Mouse (Mus musculus) layer of hippocampus, adult 18-20 months (tissue): ENCODE measurements around the gene Secisbp2l. TPM values are rescaled to one million over a fixed set of nuclear protein-coding genes. Genes with fewer than 3 reads are reported as not detected.
A peak's percentile ranks its signal among the peaks of the same experiment; 100 is the strongest.

Experiments
- DNase-seq, 2 experiments: peaks; one replicate each; pipeline ENCODE4 v3.0.0; 2022; ENCODE audit warnings: low spot score in 2 of 2
- total RNA-seq, 2 experiments: library from RNA; stranded (reverse); gene quantifications; 2 replicates each; pipeline ENCODE4 v1.2.3; 2021

The Secisbp2l gene
- total RNA-seq, 2 experiments from 2014 or later, result 88.7 to 98.0 TPM

DNA sequence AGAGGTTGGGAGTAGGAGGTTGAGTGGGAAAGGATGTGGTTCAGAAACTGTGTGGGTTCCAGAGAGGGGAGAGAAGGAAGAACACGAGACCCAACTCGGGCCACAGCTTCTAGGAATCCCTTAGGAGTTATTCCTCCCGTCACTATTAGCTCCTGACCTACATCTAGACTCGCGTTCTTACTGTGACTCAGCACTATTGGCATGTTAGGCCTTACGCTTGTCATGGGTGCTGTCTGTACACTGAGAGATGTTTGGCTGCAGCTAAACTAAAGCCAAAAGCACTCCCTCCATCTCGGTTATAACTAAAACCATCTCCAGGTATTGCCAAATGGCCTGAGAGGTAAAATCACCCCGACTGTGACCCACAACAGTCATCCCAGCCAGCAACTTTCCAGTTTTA is 66.1 kb downstream of the Secisbp2l start:
- DNase-seq, result no peak

DNA sequence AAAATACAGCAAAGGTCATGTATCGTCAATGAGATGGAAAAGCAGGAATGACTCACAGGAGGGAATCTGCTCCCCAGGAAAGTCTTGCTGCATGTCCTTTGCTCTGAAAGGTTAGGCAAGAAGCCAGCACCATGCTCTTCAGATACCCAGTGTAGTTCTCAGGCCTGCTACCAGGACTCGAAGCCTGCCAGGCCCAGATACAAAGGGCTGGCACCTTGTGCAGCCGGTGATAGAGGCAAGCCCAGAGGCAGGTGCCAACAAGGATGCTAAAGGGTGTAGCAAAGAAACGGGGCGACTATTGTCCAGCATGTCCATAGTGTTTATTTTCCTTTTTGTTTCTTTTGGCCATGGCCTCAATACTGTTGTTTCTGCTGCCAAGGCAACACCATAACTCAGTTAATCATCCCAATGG is 76.2 kb downstream of the Secisbp2l start:
- DNase-seq, result no peak

DNA sequence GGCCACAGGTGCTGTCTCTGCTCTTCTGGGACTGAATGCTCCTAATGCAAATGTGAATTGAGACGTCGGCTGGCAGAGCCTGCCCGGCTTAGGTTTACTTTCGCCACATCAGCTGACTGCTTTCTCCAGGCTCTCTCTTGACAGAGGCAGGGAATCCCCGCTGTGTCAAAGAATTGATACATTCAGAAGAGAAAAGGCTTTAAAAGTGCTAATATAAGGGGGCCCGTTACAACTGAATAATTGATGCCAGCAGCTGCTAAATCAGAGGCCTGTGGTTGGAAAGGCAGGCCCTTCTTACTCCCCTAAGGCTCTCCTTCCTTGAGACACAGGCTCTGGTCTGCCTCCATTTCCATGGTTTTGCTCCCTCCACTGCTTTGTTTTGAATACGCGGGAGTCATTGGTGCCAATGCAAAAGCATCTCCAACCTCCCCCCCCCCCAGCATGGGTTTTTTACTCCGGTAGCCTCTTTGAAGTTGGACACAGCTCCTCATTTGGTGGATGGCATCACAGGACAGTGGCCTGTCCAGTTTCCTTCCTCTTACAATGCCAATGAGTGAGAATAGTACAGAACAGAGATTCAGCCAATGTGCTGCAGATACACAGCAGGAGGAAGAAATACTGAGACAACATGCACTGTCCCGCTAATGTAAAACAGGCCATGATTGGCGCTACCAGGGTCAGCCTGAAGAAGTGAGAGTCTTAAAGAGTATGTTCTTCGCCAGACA is 77.6 kb downstream of the Secisbp2l start:
- DNase-seq, result no peak

DNA sequence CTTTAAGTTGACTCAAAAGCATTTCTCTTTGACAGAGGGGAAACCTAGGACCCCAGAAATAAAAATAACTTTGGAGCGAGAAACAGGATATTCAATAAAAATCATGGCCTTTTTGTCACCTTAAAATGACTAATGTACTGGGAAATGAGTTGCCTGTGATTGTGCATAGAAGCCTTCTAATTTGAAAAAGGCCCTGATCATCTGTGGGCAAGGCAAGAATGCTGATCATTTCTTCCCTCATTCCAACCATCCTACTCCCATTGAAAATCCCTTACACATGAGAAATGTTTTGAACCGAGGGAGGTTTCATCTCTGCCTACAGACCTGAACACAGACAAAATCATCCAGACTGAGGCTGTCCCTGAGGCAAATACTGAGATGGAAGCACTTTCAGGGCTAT is 79.8 kb downstream of the Secisbp2l start:
- DNase-seq, result no peak

DNA sequence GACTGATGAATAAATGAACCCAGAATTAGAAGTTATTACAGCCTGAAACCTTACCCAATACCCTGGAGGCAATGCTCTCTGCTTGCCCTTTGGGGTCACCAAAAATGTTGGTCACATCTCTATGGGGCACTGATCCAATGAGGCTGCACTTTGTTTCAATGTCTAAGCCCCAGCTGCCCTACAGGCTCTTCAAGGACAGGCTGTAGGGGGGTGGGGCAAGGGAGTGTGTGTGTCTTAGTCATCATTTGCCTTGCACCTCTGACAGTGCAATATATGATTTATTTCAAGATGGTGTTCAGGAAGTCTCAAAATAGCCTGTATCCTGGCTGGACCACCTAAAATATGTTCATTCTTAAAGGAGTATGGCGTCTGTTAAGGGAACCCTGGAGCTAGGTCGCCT is 81.1 kb downstream of the Secisbp2l start:
- DNase-seq, result no peak

DNA sequence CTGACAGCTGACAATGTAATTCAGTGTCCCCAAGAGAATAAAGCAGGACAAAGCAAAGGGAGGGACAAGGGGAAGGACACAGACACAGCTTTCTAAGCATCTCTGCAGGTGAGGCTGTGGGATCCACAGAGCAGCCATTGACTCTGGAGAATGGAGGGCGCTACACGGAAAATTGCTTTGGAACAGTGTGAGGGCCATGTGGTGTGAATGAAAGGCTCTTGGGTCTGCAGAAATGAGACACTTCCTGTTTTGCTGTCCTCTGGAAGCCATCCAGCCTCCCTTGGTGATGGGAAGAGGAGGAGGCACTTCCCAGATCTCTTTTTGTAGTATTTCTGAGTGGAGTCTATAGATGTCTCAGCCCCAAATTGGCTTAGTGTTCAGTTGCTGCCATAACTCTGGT is 86.5 kb downstream of the Secisbp2l start:
- DNase-seq, result no peak

DNA sequence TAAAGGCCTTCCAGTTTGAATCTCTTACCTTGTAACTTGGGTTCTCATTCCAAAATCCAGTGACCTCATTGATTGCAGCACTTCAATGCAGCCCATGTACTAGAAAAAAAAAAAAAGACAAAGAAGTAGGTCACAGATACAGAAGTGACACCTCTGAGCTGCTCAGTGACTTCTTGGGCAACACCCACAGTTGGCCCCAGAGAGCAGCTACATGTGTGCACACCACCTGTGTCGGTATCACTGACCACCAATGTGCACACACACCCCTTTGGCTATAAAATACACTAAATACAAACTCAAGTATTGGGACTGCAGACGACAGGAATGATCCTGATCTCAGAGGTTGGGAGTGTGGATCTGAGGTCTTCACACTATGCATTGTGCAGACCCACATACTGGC is 87.9 kb downstream of the Secisbp2l start:
- DNase-seq, result no peak

DNA sequence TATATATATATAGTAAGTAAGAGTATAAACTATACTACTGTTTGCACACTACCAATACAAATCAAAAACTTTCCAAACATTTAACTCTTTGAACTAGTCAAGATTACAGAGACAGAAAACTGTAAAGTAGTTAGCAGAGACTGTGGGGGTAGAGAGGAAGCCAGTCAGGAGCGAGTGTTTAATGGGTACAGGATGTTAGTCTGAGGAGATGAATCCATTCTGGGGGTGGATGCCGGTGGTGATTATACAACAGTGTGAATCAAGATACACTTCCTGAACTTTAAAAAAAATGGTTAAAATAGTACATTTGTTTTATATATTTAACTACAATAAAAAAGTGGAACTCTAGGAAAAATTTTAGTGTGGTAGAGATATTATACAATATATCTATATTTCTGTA is 90.7 kb downstream of the Secisbp2l start:
- peak in 1 of 2 experiments; percentile 32 for DNase-seq

Other genes with a start within 250 kb of the Secisbp2l start
- 1 to 10 TPM; 3.2 TPM for gene Cep152, start 157.8 kb downstream of the Secisbp2l start, total RNA-seq
- 100 to 1,000 TPM; 258 to 271 TPM for gene Eid1, start 109.8 kb downstream of the Secisbp2l start, total RNA-seq
- 1 to 10 TPM; 4.1 to 4.2 TPM for gene Shc4, start 58.7 kb downstream of the Secisbp2l start, total RNA-seq
- gene Galk2, start 76.2 kb upstream of the Secisbp2l start, total RNA-seq, result 10 to 100 TPM; 30.0 to 30.2 TPM
- gene Cops2, start 76.3 kb upstream of the Secisbp2l start, total RNA-seq, result 100 to 1,000 TPM; 112 to 119 TPM